Mouse (Mus musculus): ENCODE measurements around the gene Srcin1. TPM values are rescaled to one million over a fixed set of nuclear protein-coding genes. Genes with fewer than 3 reads are reported as not detected.

Gene Srcin1
- total RNA-seq (2023) = not detected

GRCm38 (mm10) chr11:97576136-97576906 lies at the start of gene Srcin1:
TSS of gene Srcin1 (minus strand) at chr11:97576186.

GRCm38 (mm10) chr11:97499865-97500719 lies 75.9 kb downstream of the Srcin1 start, which contains the start of gene 4933428G20Rik:
TSS of gene 4933428G20Rik (minus strand) at chr11:97500340.

Other genes starting within 250 kb of the Srcin1 start
- gene Gpr179, start 224.1 kb downstream of the Srcin1 start, total RNA-seq (2023) = 0.12 TPM
- gene Socs7, start 213.6 kb downstream of the Srcin1 start, total RNA-seq (2023) = 13.0 TPM
- 0.56 TPM for gene Arhgap23, start 160.7 kb downstream of the Srcin1 start, total RNA-seq (2023)
- gene 4933428G20Rik, start 75.8 kb downstream of the Srcin1 start, total RNA-seq (2023) = not detected
- gene Epop, start 53.5 kb upstream of the Srcin1 start, total RNA-seq (2023) = 9.4 TPM
- gene Mllt6, start 87.2 kb upstream of the Srcin1 start, total RNA-seq (2023) = 208 TPM
- gene Cisd3, start 109.6 kb upstream of the Srcin1 start, total RNA-seq (2023) = 39.2 TPM
- gene Pcgf2, start 124.3 kb upstream of the Srcin1 start, total RNA-seq (2023) = 3.4 TPM
- 109 TPM for gene Psmb3, start 127.2 kb upstream of the Srcin1 start, total RNA-seq (2023)
- 52.4 TPM for gene Pip4k2b, start 168.5 kb upstream of the Srcin1 start, total RNA-seq (2023)
- 60.2 TPM for gene Cwc25, start 190.4 kb upstream of the Srcin1 start, total RNA-seq (2023)
- not detected for gene 1700001P01Rik, start 199.7 kb upstream of the Srcin1 start, total RNA-seq (2023)
- gene Rpl23, start 206.3 kb upstream of the Srcin1 start, total RNA-seq (2023) = 2,418 TPM
- 117 TPM for gene Lasp1, start 222.8 kb upstream of the Srcin1 start, total RNA-seq (2023)